Mouse (Mus musculus) kidney, embryonic 15.5 days (tissue): ENCODE measurements around the gene Rundc1. TPM values are rescaled to one million over a fixed set of nuclear protein-coding genes. Genes with fewer than 3 reads are reported as not detected.
A peak's percentile ranks its signal among the peaks of the same experiment; 100 is the strongest.
"Not testable (repeated sequence)": the region's sequence is repeated elsewhere in the genome, so short reads cannot be mapped to it uniquely, and the experiment has no call there.

ENCODE experiments used
- ATAC-seq: fragments of 200-750 bp; cut with Nextera tagmentation; replicated peaks from 2 replicates; pipeline ENCODE4 v1.8.0; 2017; ENCODE audit warnings: moderate TSS enrichment; ENCODE audit not compliant: low FRiP score
- H3K27ac ChIP-seq: fragments of 300-500 bp; sonication (generic); 2 replicates; pipeline ENCODE4 v1.5.1; 2015; ENCODE audit warnings: mild to moderate bottlenecking, inconsistent platforms
- H3K27me3 ChIP-seq: fragments of 300-500 bp; sonication (generic); 2 replicates; pipeline ENCODE4 v1.6.1; 2015; ENCODE audit warnings: inconsistent platforms
- H3K36me3 ChIP-seq: fragments of 300-500 bp; sonication (generic); 2 replicates; pipeline ENCODE4 v1.6.1; 2015; ENCODE audit warnings: inconsistent platforms
- H3K4me1 ChIP-seq: fragments of 300-500 bp; sonication (generic); 2 replicates; pipeline ENCODE4 v1.6.1; 2015; ENCODE audit warnings: inconsistent platforms
- H3K4me2 ChIP-seq: fragments of 300-500 bp; sonication (generic); 2 replicates; pipeline ENCODE4 v1.6.1; 2015; ENCODE audit warnings: moderate library complexity, mild to moderate bottlenecking, inconsistent platforms
- H3K4me3 ChIP-seq: fragments of 300-500 bp; sonication (generic); replicated peaks from 2 replicates; pipeline ENCODE4 v1.5.1; 2015; ENCODE audit warnings: mild to moderate bottlenecking, inconsistent platforms
- H3K9ac ChIP-seq: fragments of 300-500 bp; sonication (generic); 2 replicates; pipeline ENCODE4 v1.6.1; 2015; ENCODE audit warnings: mild to moderate bottlenecking, inconsistent platforms
- H3K9me3 ChIP-seq: fragments of 300-500 bp; sonication (generic); replicated peaks from 2 replicates; pipeline ENCODE4 v1.6.1; 2016; ENCODE audit warnings: inconsistent platforms
- WGBS: fragments of 180-500 bp; shearing (Covaris S2); methylation state at CpG from one replicate; pipeline ENCODE4 v1.1.7; 2015; ENCODE audit warnings: mixed read lengths; 5-methylcytosine and 5-hydroxymethylcytosine counted together
- polyA plus RNA-seq: library from polyadenylated mRNA; unstranded; fragments of >200 nt; fragmentation: Nextera tagmentation; extraction: Ambion mirVana; gene quantifications from 2 replicates; pipeline ENCODE4 v1.2.1, GENCODE M21; 2015

The Rundc1 gene
- polyA plus RNA-seq, 1 experiment from 2014 or later, result 21.7 TPM

GRCm38 (mm10) chr11:101469155-101469554 is 44.3 kb downstream of the Rundc1 start:
- Histone ChIP-seq H3K9ac (no peak overlapping the region; the same call in 1 of the 2 replicates), H3K9me3 (no peaks in the 10 kb centered on the region), H3K36me3 (no peaks in the 10 kb centered on the region), H3K4me1 (peaks cover 52% of the 10 kb centered on the region), H3K4me3 (peak overlapping the region; percentile 82), H3K4me2 (peak overlapping the region; percentile 99), H3K27me3 (no peaks in the 10 kb centered on the region), H3K27ac (no peak overlapping the region)
- WGBS, result 54% methylated on average over 4 of the region's 4 CpGs
- no peak for ATAC-seq

GRCm38 (mm10) chr11:101470206-101470605 is 45.3 kb downstream of the Rundc1 start:
- Histone ChIP-seq H3K9me3 (no peaks in the 10 kb centered on the region), H3K27ac (no peak overlapping the region), H3K9ac (no peak overlapping the region), H3K4me2 (no peak overlapping the region), H3K27me3 (no peaks in the 10 kb centered on the region), H3K36me3 (no peaks in the 10 kb centered on the region), H3K4me1 (peaks cover 41% of the 10 kb centered on the region), H3K4me3 (no peak overlapping the region)
- 52% methylated on average over 7 of the region's 7 CpGs for WGBS
- no peak for ATAC-seq

GRCm38 (mm10) chr11:101471926-101472325 is 47.0 kb downstream of the Rundc1 start:
- peaks cover 29% of the 10 kb centered on the region for H3K4me1 ChIP-seq
- H3K4me3 ChIP-seq, result no peak overlapping the region
- no peak for ATAC-seq
- H3K4me2 ChIP-seq, result no peak overlapping the region
- WGBS, result 38% methylated on average over 3 of the region's 3 CpGs
- no peaks in the 10 kb centered on the region for H3K9me3 ChIP-seq
- no peak overlapping the region for H3K27ac ChIP-seq
- no peaks in the 10 kb centered on the region for H3K36me3 ChIP-seq
- no peak overlapping the region for H3K9ac ChIP-seq
- no peaks in the 10 kb centered on the region for H3K27me3 ChIP-seq

GRCm38 (mm10) chr11:101472336-101472735 is 47.5 kb downstream of the Rundc1 start:
- Histone ChIP-seq H3K27ac (no peak overlapping the region), H3K27me3 (no peaks in the 10 kb centered on the region), H3K4me2 (no peak overlapping the region), H3K36me3 (no peaks in the 10 kb centered on the region), H3K9me3 (no peaks in the 10 kb centered on the region), H3K4me3 (no peak overlapping the region), H3K4me1 (peaks cover 25% of the 10 kb centered on the region), H3K9ac (no peak overlapping the region)
- ATAC-seq, result no peak
- 31% methylated on average over 7 of the region's 7 CpGs for WGBS

- H3K4me3 ChIP-seq, result not testable (repeated sequence)
These were observed 48.8 kb downstream of the Rundc1 start for GRCm38 (mm10) chr11:101473686-101474085.

GRCm38 (mm10) chr11:101474298-101474697 is 49.4 kb downstream of the Rundc1 start:
- Histone ChIP-seq H3K27ac (no peak overlapping the region), H3K9me3 (no peaks in the 10 kb centered on the region), H3K9ac (no peak overlapping the region), H3K4me1 (peaks cover 15% of the 10 kb centered on the region), H3K4me3 (no peak overlapping the region), H3K27me3 (no peaks in the 10 kb centered on the region), H3K36me3 (no peaks in the 10 kb centered on the region), H3K4me2 (no peak overlapping the region)
- no peak for ATAC-seq
- WGBS, result 74% methylated on average over 5 of the region's 5 CpGs

More at GRCm38 (mm10) chr11:101473686-101474085, 48.8 kb downstream of the Rundc1 start:
- H3K4me1 ChIP-seq, result peaks cover 16% of the 10 kb centered on the region
- not testable (repeated sequence) for ATAC-seq, H3K27ac ChIP-seq, H3K4me2 ChIP-seq, H3K36me3 ChIP-seq, H3K9ac ChIP-seq, H3K27me3 ChIP-seq, H3K9me3 ChIP-seq
- 78% methylated on average over 1 of the region's 1 CpGs for WGBS

- H3K4me2 ChIP-seq, H3K27ac ChIP-seq, H3K9ac ChIP-seq, H3K4me3 ChIP-seq, H3K9me3 ChIP-seq, ATAC-seq, H3K36me3 ChIP-seq, H3K27me3 ChIP-seq: not testable (repeated sequence)
- WGBS, result 80% methylated on average over 4 of the region's 4 CpGs
- H3K4me1 ChIP-seq, result peaks cover 16% of the 10 kb centered on the region
These were observed 51.5 kb downstream of the Rundc1 start for GRCm38 (mm10) chr11:101476361-101476760.

GRCm38 (mm10) chr11:101477194-101477551 is 52.3 kb downstream of the Rundc1 start:
- Histone ChIP-seq H3K9ac (no peak overlapping the region), H3K27me3 (no peaks in the 10 kb centered on the region), H3K36me3 (no peaks in the 10 kb centered on the region), H3K9me3 (no peaks in the 10 kb centered on the region), H3K4me2 (no peak overlapping the region), H3K27ac (no peak overlapping the region), H3K4me1 (peaks cover 11% of the 10 kb centered on the region), H3K4me3 (no peak overlapping the region)
- no peak for ATAC-seq
- 44% methylated on average over 4 of the region's 4 CpGs for WGBS

GRCm38 (mm10) chr11:101477552-101478211 is 52.8 kb downstream of the Rundc1 start:
- Histone ChIP-seq H3K36me3 (no peaks in the 10 kb centered on the region), H3K9me3 (no peaks in the 10 kb centered on the region), H3K4me1 (peaks cover 7% of the 10 kb centered on the region), H3K4me2 (no peak overlapping the region), H3K27ac (no peak overlapping the region), H3K4me3 (no peak overlapping the region), H3K9ac (no peak overlapping the region), H3K27me3 (no peaks in the 10 kb centered on the region)
- ATAC-seq, result no peak
- 68% methylated on average over 10 of the region's 10 CpGs for WGBS

GRCm38 (mm10) chr11:101479171-101479635 is 54.3 kb downstream of the Rundc1 start:
- Histone ChIP-seq H3K4me2 (peak overlapping the region; percentile 48), H3K4me3 (0 out of 2 replicates have a peak overlapping the region, but pooled peaks have one; percentile 2), H3K36me3 (no peaks in the 10 kb centered on the region), H3K27me3 (no peaks in the 10 kb centered on the region), H3K9ac (no peak overlapping the region), H3K27ac (no peak overlapping the region), H3K9me3 (no peaks in the 10 kb centered on the region), H3K4me1 (peaks cover 8% of the 10 kb centered on the region)
- WGBS, result 10% methylated on average over 18 of the region's 18 CpGs
- no peak for ATAC-seq

- Histone ChIP-seq H3K4me2 (no peak overlapping the region), H3K36me3 (no peaks in the 10 kb centered on the region), H3K27ac (no peak overlapping the region), H3K9ac (no peak overlapping the region), H3K27me3 (no peaks in the 10 kb centered on the region), H3K9me3 (no peaks in the 10 kb centered on the region), H3K4me1 (peaks cover 9% of the 10 kb centered on the region), H3K4me3 (no peak overlapping the region)
- WGBS, result 64% methylated on average over 6 of the region's 6 CpGs
- ATAC-seq, result no peak
These were observed 56.0 kb downstream of the Rundc1 start for GRCm38 (mm10) chr11:101480912-101481311.

GRCm38 (mm10) chr11:101483804-101484203 is 58.9 kb downstream of the Rundc1 start:
- H3K9me3 ChIP-seq, result no peaks in the 10 kb centered on the region
- H3K4me1 ChIP-seq, result peaks cover 9% of the 10 kb centered on the region
- H3K4me2 ChIP-seq, result no peak overlapping the region
- WGBS, result 44% methylated on average over 3 of the region's 3 CpGs
- no peaks in the 10 kb centered on the region for H3K27me3 ChIP-seq
- no peak overlapping the region for H3K4me3 ChIP-seq
- H3K9ac ChIP-seq, result no peak overlapping the region
- H3K36me3 ChIP-seq, result peaks cover 21% of the 10 kb centered on the region
- ATAC-seq, result no peak
- H3K27ac ChIP-seq, result no peak overlapping the region

GRCm38 (mm10) chr11:101484245-101484644 is 59.4 kb downstream of the Rundc1 start:
- no peak overlapping the region for H3K4me2 ChIP-seq
- H3K4me1 ChIP-seq, result peaks cover 5% of the 10 kb centered on the region
- no peak overlapping the region for H3K4me3 ChIP-seq
- WGBS, result 78% methylated on average over 6 of the region's 6 CpGs
- no peak overlapping the region for H3K9ac ChIP-seq
- H3K9me3 ChIP-seq, result no peaks in the 10 kb centered on the region
- ATAC-seq, result no peak
- H3K36me3 ChIP-seq, result peaks cover 26% of the 10 kb centered on the region
- H3K27me3 ChIP-seq, result no peaks in the 10 kb centered on the region
- no peak overlapping the region for H3K27ac ChIP-seq
